Mouse (Mus musculus) neural tube, embryonic 15.5 days (tissue): Measurements from ENCODE around the gene Senp2. TPM values are rescaled to one million over a fixed set of nuclear protein-coding genes. Genes with fewer than 3 reads are reported as not detected.

Source experiments
- polyA plus RNA-seq: library from polyadenylated mRNA; unstranded; fragments of >200 nt; fragmentation: Nextera tagmentation; extraction: Ambion mirVana; gene quantifications from 2 replicates; pipeline ENCODE4 v1.2.1, GENCODE M21; 2015

The Senp2 gene
- polyA plus RNA-seq, 1 experiment from 2014 or later, result 44.8 TPM

Other genes starting within 250 kb of the Senp2 start
- gene Ehhadh, start 221.7 kb upstream of the Senp2 start, polyA plus RNA-seq, result 1.7 and 3.0 TPM in 2 replicates
- gene Map3k13, start 215.1 kb upstream of the Senp2 start, polyA plus RNA-seq, result 4.8 and 5.7 TPM in 2 replicates
- 48.7 and 50.1 TPM in 2 replicates for gene Tmem41a, start 61.9 kb upstream of the Senp2 start, polyA plus RNA-seq
- 0.49 and 1.8 TPM in 2 replicates for gene Liph, start 13.8 kb upstream of the Senp2 start, polyA plus RNA-seq
- 15.5 and 30.4 TPM in 2 replicates for gene Igf2bp2, start 153.8 kb downstream of the Senp2 start, polyA plus RNA-seq